Mouse (Mus musculus) MEL (cell line): ENCODE measurements at regions not wholly inside any gene's neighbourhood (a gene's known extent, or its start where the extent isn't known, plus 50 kb on each side); places are given as distances from the start of the nearest gene placed in this dataset.

Experiments used
- DNase-seq: peaks from one replicate; pipeline ENCODE4 v3.0.0; 2011; ENCODE audit warnings: low read depth, low spot score
- H3K27ac ChIP-seq: 2 replicates; pipeline ENCODE4 v1.5.1; 2012; ENCODE audit warnings: low read depth, mild to moderate bottlenecking, control low read depth, low read length, moderate library complexity; ENCODE audit not compliant: control insufficient read depth
- H3K27me3 ChIP-seq, 2 experiments: fragments of 150-350 bp in 1 of 2; sonication (generic) in 1 of 2; 2 replicates each; pipeline ENCODE4 v1.6.1; 2012; ENCODE audit warnings: low read length in 2 of 2, mild to moderate bottlenecking in 2 of 2, improper control_type of control experiment in 1 of 2, moderate library complexity in 1 of 2; ENCODE audit not compliant: insufficient read depth in 2 of 2, control insufficient read depth in 1 of 2
- H3K36me3 ChIP-seq, 2 experiments: 2 replicates each; pipeline ENCODE4 v1.6.1; 2012 to 2014; ENCODE audit warnings: low read length in 2 of 2, improper control_type of control experiment in 1 of 2, inconsistent platforms in 1 of 2, mild to moderate bottlenecking in 1 of 2; ENCODE audit not compliant: insufficient read depth in 2 of 2, control insufficient read depth in 1 of 2
- H3K4me1 ChIP-seq, 2 experiments: fragments of 150-350 bp in 1 of 2; sonication (generic) in 1 of 2; 2 replicates each; pipeline ENCODE4 v1.6.1; 2012; ENCODE audit warnings: low read length in 2 of 2, improper control_type of control experiment in 1 of 2, mild to moderate bottlenecking in 1 of 2; ENCODE audit not compliant: insufficient read depth in 2 of 2, control insufficient read depth in 1 of 2
- H3K4me3 ChIP-seq, 2 experiments: fragments of 150-350 bp in 1 of 2; sonication (generic) in 1 of 2; 2 replicates each; pipeline ENCODE4 v1.5.1; 2012; ENCODE audit warnings: low read depth in 2 of 2, low read length in 2 of 2, mild to moderate bottlenecking in 2 of 2, moderate library complexity in 2 of 2, control low read depth in 1 of 2, improper control_type of control experiment in 1 of 2; ENCODE audit not compliant: control insufficient read depth in 1 of 2, insufficient read depth in 1 of 2
- H3K79me2 ChIP-seq: 2 replicates; pipeline ENCODE4 v1.6.1; 2012; ENCODE audit warnings: mild to moderate bottlenecking, low read length, moderate library complexity; ENCODE audit not compliant: control insufficient read depth, poor library complexity, insufficient read depth
- H3K9ac ChIP-seq: 2 replicates; pipeline ENCODE4 v1.6.1; 2012; ENCODE audit warnings: low read depth, mild to moderate bottlenecking, control low read depth, low read length, moderate library complexity; ENCODE audit not compliant: control insufficient read depth, poor library complexity, severe bottlenecking
- H3K9me3 ChIP-seq: fragments of 150-350 bp; sonication (generic); replicated peaks from 2 replicates; pipeline ENCODE4 v1.6.1; 2012; ENCODE audit warnings: mild to moderate bottlenecking, low read length, improper control_type of control experiment, moderate library complexity; ENCODE audit not compliant: insufficient read depth
- BHLHE40 ChIP-seq: IDR thresholded peaks from 2 replicates; pipeline ENCODE4 v1.6.1; 2012; ENCODE audit warnings: low read depth, mild to moderate bottlenecking, inconsistent platforms, low read length, improper control_type of control experiment, borderline replicate concordance
- CHD2 ChIP-seq: IDR thresholded peaks from 2 replicates; pipeline ENCODE4 v1.6.1; 2011; ENCODE audit warnings: low read length, improper control_type of control experiment
- CTCF ChIP-seq, 3 experiments: IDR thresholded peaks in 2 of 3; conservative IDR thresholded peaks in 1 of 3; 2 replicates each; pipeline ENCODE4 v1.5.1; 2011 to 2012; ENCODE audit warnings: low read length in 3 of 3, low read depth in 2 of 3, mild to moderate bottlenecking in 2 of 3, improper control_type of control experiment in 1 of 3, inconsistent platforms in 1 of 3, mixed read lengths in 1 of 3, moderate library complexity in 1 of 3; ENCODE audit not compliant: control insufficient read depth in 1 of 3, insufficient read depth in 1 of 3, poor library complexity in 1 of 3, severe bottlenecking in 1 of 3
- EP300 ChIP-seq, 2 experiments: IDR thresholded peaks; 2 replicates each; pipeline ENCODE4 v1.6.1; 2011; ENCODE audit warnings: improper control_type of control experiment in 2 of 2, low read length in 2 of 2, low read depth in 1 of 2, mild to moderate bottlenecking in 1 of 2
- GABPA ChIP-seq: IDR thresholded peaks from 2 replicates; pipeline ENCODE4 v1.6.1; 2012; ENCODE audit warnings: low read depth, mild to moderate bottlenecking, inconsistent platforms, low read length, improper control_type of control experiment, moderate library complexity
- GATA1 ChIP-seq: IDR thresholded peaks from 2 replicates; pipeline ENCODE4 v1.6.1; 2011; ENCODE audit warnings: low read depth, low read length, improper control_type of control experiment
- HCFC1 ChIP-seq: IDR thresholded peaks from 2 replicates; pipeline ENCODE4 v1.6.1; 2012; ENCODE audit warnings: low read depth, mild to moderate bottlenecking, inconsistent platforms, low read length, improper control_type of control experiment, moderate library complexity
- JUND ChIP-seq: IDR thresholded peaks from 2 replicates; pipeline ENCODE4 v1.6.1; 2011; ENCODE audit warnings: low read depth, mild to moderate bottlenecking, improper control_type of control experiment, low read length
- KAT2A ChIP-seq: conservative IDR thresholded peaks from 2 replicates; pipeline ENCODE4 v1.6.1; 2012; ENCODE audit warnings: low read depth, low read length, improper control_type of control experiment, inconsistent platforms
- MAZ ChIP-seq: IDR thresholded peaks from 2 replicates; pipeline ENCODE4 v1.6.1; 2012; ENCODE audit warnings: low read depth, mild to moderate bottlenecking, inconsistent platforms, low read length, improper control_type of control experiment
- MEF2A ChIP-seq: IDR thresholded peaks from 2 replicates; pipeline ENCODE4 v1.6.1; 2014; ENCODE audit warnings: low read depth, mild to moderate bottlenecking, inconsistent platforms, low read length, improper control_type of control experiment; ENCODE audit not compliant: poor library complexity, insufficient replicate concordance, severe bottlenecking; ENCODE audit errors: extremely low read depth
- MXI1 ChIP-seq: IDR thresholded peaks from 2 replicates; pipeline ENCODE4 v1.6.1; 2011; ENCODE audit warnings: mild to moderate bottlenecking, low read depth, low read length, improper control_type of control experiment
- MYB ChIP-seq: IDR thresholded peaks from 2 replicates; pipeline ENCODE4 v1.6.1; 2011; ENCODE audit warnings: mild to moderate bottlenecking, low read depth, low read length, improper control_type of control experiment
- NELFE ChIP-seq: IDR thresholded peaks from 2 replicates; pipeline ENCODE4 v1.6.1; 2011; ENCODE audit warnings: low read depth, low read length, improper control_type of control experiment
- NRF1 ChIP-seq: IDR thresholded peaks from 2 replicates; pipeline ENCODE4 v1.6.1; 2014; ENCODE audit warnings: low read depth, mild to moderate bottlenecking, inconsistent platforms, low read length, improper control_type of control experiment, moderate library complexity; ENCODE audit not compliant: poor library complexity, insufficient read depth, severe bottlenecking
- POLR2A ChIP-seq, 2 experiments: IDR thresholded peaks; 2 replicates each; pipeline ENCODE4 v1.6.1; 2011 to 2012; ENCODE audit warnings: low read length in 2 of 2, mild to moderate bottlenecking in 2 of 2, control low read depth in 1 of 2, improper control_type of control experiment in 1 of 2, low read depth in 1 of 2, moderate library complexity in 1 of 2; ENCODE audit not compliant: control insufficient read depth in 1 of 2, insufficient read depth in 1 of 2, poor library complexity in 1 of 2
- POLR2AphosphoS5 ChIP-seq: IDR thresholded peaks from 2 replicates; pipeline ENCODE4 v1.6.1; 2012; ENCODE audit warnings: low read depth, borderline replicate concordance, mild to moderate bottlenecking, inconsistent platforms, low read length, moderate library complexity, mixed read lengths
- RAD21 ChIP-seq: IDR thresholded peaks from 2 replicates; pipeline ENCODE4 v1.6.1; 2011; ENCODE audit warnings: mild to moderate bottlenecking, low read depth, low read length, improper control_type of control experiment
- RCOR1 ChIP-seq: IDR thresholded peaks from 2 replicates; pipeline ENCODE4 v1.6.1; 2012; ENCODE audit warnings: low read depth, mild to moderate bottlenecking, inconsistent platforms, low read length, improper control_type of control experiment
- SMC3 ChIP-seq: IDR thresholded peaks from 2 replicates; pipeline ENCODE4 v1.6.1; 2011; ENCODE audit warnings: low read depth, low read length, improper control_type of control experiment
- TAL1 ChIP-seq: IDR thresholded peaks from 2 replicates; pipeline ENCODE4 v1.6.1; 2012; ENCODE audit warnings: mild to moderate bottlenecking, inconsistent platforms, low read length, moderate library complexity, mixed read lengths
- TCF12 ChIP-seq: IDR thresholded peaks from 2 replicates; pipeline ENCODE4 v1.6.1; 2014; ENCODE audit warnings: low read depth, mild to moderate bottlenecking, inconsistent platforms, low read length, improper control_type of control experiment, moderate library complexity
- UBTF ChIP-seq: IDR thresholded peaks from 2 replicates; pipeline ENCODE4 v1.6.1; 2012; ENCODE audit warnings: low read depth, mild to moderate bottlenecking, inconsistent platforms, low read length, improper control_type of control experiment, moderate library complexity, borderline replicate concordance; ENCODE audit not compliant: insufficient read depth
- USF1 ChIP-seq: IDR thresholded peaks from 2 replicates; pipeline ENCODE4 v1.6.1; 2014; ENCODE audit warnings: low read depth, mild to moderate bottlenecking, inconsistent platforms, low read length, improper control_type of control experiment, moderate library complexity
- USF2 ChIP-seq, 2 experiments: IDR thresholded peaks; 2 replicates each; pipeline ENCODE4 v1.6.1; 2011 to 2012; ENCODE audit warnings: improper control_type of control experiment in 2 of 2, low read length in 2 of 2, borderline replicate concordance in 1 of 2, inconsistent platforms in 1 of 2, low read depth in 1 of 2, mild to moderate bottlenecking in 1 of 2; ENCODE audit not compliant: insufficient read depth in 1 of 2
- ZC3H11A ChIP-seq: IDR thresholded peaks from 2 replicates; pipeline ENCODE4 v1.6.1; 2012; ENCODE audit warnings: low read depth, mild to moderate bottlenecking, inconsistent platforms, low read length, improper control_type of control experiment
- ZKSCAN1 ChIP-seq: IDR thresholded peaks from 2 replicates; pipeline ENCODE4 v1.6.1; 2012; ENCODE audit warnings: low read depth, mild to moderate bottlenecking, inconsistent platforms, low read length, improper control_type of control experiment, moderate library complexity
- ZMIZ1 ChIP-seq: IDR thresholded peaks from 2 replicates; pipeline ENCODE4 v1.6.1; 2012; ENCODE audit warnings: low read depth, mild to moderate bottlenecking, inconsistent platforms, low read length, improper control_type of control experiment, moderate library complexity
- ZNF384 ChIP-seq: IDR thresholded peaks from 2 replicates; pipeline ENCODE4 v1.6.1; 2012; ENCODE audit warnings: low read depth, mild to moderate bottlenecking, inconsistent platforms, low read length, improper control_type of control experiment

DNA sequence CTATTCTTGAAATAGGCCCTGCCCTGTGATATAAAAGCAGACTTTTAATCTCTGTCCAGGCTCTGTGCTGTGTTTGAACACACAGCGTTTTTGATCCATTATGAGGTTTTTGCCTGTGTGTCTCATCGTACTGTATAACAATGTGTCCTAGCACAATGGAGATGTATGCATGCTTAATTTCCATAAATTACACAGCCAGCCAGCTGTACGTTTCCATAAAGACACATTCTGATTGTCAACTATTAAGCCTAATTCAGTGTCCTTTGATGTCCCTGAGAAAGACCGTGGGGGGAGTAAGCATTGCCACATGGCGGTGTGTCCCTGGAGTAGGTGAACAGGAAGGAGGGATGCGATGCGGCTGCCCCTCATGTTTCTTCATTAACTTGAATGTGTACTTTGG is 587.7 kb upstream of the Lcorl start:
- TF ChIP-seq RAD21: no peak
- no peak for TF ChIP-seq HCFC1
- no peak for TF ChIP-seq POLR2A (IDR thresholded peaks at IDR 0.05; ENCODE audit: control insufficient read depth in 1 of 2, insufficient read depth in 1 of 2, low read depth in 1 of 2, low read length in 2 of 2, poor library complexity in 1 of 2)
- TF ChIP-seq JUND: no peak
- no peak for TF ChIP-seq TAL1
- TF ChIP-seq KAT2A: no peak
- TF ChIP-seq CHD2: no peak
- TF ChIP-seq USF1: no peak
- TF ChIP-seq MYB: no peak
- no peak for TF ChIP-seq UBTF
- no peaks in the 10 kb centered on the region for H3K9me3 ChIP-seq
- H3K9ac ChIP-seq: no peak overlapping the region
- no peaks in the 10 kb centered on the region for H3K79me2 ChIP-seq
- DNase-seq: no peak
- peaks cover 0 to 2% of the 10 kb centered on the region in 2 experiments; a peak in 1 of 4 replicates for H3K36me3 ChIP-seq
- peaks cover 0 to 3% of the 10 kb centered on the region in 2 experiments; a peak in 1 of 4 replicates for H3K4me1 ChIP-seq
- no peak overlapping the region for H3K4me3 ChIP-seq
- H3K27ac ChIP-seq: no peak overlapping the region
- no peaks in the 10 kb centered on the region for H3K27me3 ChIP-seq

DNA sequence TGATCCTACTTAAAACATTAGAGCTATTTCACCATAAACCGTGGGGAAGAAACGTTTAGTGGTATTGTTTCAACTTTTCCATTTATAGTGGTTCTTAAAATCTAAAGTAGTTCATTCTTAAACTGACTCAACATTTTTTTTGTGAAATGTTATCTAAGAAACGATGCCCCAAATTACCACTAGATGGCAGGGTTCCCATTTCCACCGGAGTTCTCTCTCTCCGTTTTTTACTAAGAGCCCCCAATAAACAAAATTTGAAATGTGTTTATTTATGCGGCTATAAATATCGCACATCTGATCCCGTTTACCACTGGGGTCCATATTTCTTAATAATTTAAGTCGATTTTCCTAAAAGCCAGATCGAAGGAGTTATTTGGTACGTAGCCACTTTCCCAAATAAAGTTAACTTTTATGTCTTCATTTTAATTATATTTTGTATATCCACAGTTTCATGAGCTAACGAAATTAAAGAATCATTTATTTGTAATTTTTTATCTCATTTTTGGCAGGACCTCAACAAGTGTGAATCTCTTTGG is 586.5 kb upstream of the Lcorl start:
- DNase-seq: peak; percentile 70
- Histone ChIP-seq H3K27me3 (no peaks in the 10 kb centered on the region), H3K9me3 (no peaks in the 10 kb centered on the region), H3K4me3 (0 out of 4 replicates have a peak overlapping the region, but pooled peaks of 1 of the 2 experiments have one; percentile 4), H3K9ac (no peak overlapping the region), H3K36me3 (peaks cover 0 to 2% of the 10 kb centered on the region in 2 experiments; a peak in 1 of 4 replicates), H3K4me1 (peaks cover 0 to 3% of the 10 kb centered on the region in 2 experiments; a peak in 1 of 4 replicates), H3K27ac (no peak overlapping the region), H3K79me2 (no peaks in the 10 kb centered on the region)
- no peak for TF ChIP-seq KAT2A
- TF ChIP-seq RCOR1: no peak
- TF ChIP-seq SMC3: peak; percentile 97
- TF ChIP-seq CTCF (IDR thresholded peaks at IDR 0.05 in 2 of 3, conservative IDR thresholded peaks at IDR 0.05 in 1 of 3; ENCODE audit: control insufficient read depth in 1 of 3, insufficient read depth in 1 of 3, low read depth in 2 of 3, low read length in 3 of 3, poor library complexity in 1 of 3, severe bottlenecking in 1 of 3): peak; percentile 19 to 81 (median 61); a peak in 4 of 6 replicates
- no peak for TF ChIP-seq MXI1
- no peak for TF ChIP-seq BHLHE40
- no peak for TF ChIP-seq ZMIZ1
- no peak for TF ChIP-seq USF1
- peak; percentile 100 for TF ChIP-seq RAD21
- TF ChIP-seq NELFE: no peak
- TF ChIP-seq EP300 (IDR thresholded peaks at IDR 0.05; ENCODE audit: low read depth in 1 of 2, low read length in 2 of 2): no peak
- no peak for TF ChIP-seq USF2 (IDR thresholded peaks at IDR 0.05; ENCODE audit: borderline replicate concordance in 1 of 2, insufficient read depth in 1 of 2, low read depth in 1 of 2, low read length in 2 of 2)
- no peak for TF ChIP-seq NRF1
- TF ChIP-seq POLR2AphosphoS5: no peak
- TF ChIP-seq TCF12: no peak
- no peak for TF ChIP-seq POLR2A (IDR thresholded peaks at IDR 0.05; ENCODE audit: control insufficient read depth in 1 of 2, insufficient read depth in 1 of 2, low read depth in 1 of 2, low read length in 2 of 2, poor library complexity in 1 of 2)
- TF ChIP-seq MYB: no peak
- TF ChIP-seq HCFC1: no peak
- no peak for TF ChIP-seq TAL1
- TF ChIP-seq ZC3H11A: peak; percentile 97
- TF ChIP-seq CHD2: no peak
- no peak for TF ChIP-seq MAZ
- TF ChIP-seq ZNF384: peak; percentile 87
- no peak for TF ChIP-seq GABPA
- peak; percentile 22; the same call in 1 of the 2 replicates for TF ChIP-seq GATA1
- TF ChIP-seq ZKSCAN1: no peak
- no peak for TF ChIP-seq MEF2A
